Mouse (Mus musculus) myocyte (in vitro differentiated cells): ENCODE results near the gene Fam196a. TPM values are rescaled to one million over a fixed set of nuclear protein-coding genes. Genes with fewer than 3 reads are reported as not detected.

Experiments used
- H3K27me3 ChIP-seq: one replicate; pipeline ENCODE4 v1.6.1; 2011; ENCODE audit not compliant: control insufficient read depth, insufficient read depth, insufficient read length
- H3K36me3 ChIP-seq: one replicate; pipeline ENCODE4 v1.6.1; 2011; ENCODE audit not compliant: control insufficient read depth, insufficient read depth
- H3K4me2 ChIP-seq: one replicate; pipeline ENCODE4 v1.6.1; 2011; ENCODE audit warnings: low read depth, control low read depth
- H3K4me3 ChIP-seq: one replicate; pipeline ENCODE4 v1.5.1; 2011; ENCODE audit warnings: mild to moderate bottlenecking, control low read depth, moderate library complexity
- H3K79me2 ChIP-seq: one replicate; pipeline ENCODE4 v1.6.1; 2011; ENCODE audit not compliant: control insufficient read depth, insufficient read depth
- H3ac ChIP-seq: one replicate; pipeline ENCODE4 v1.6.1; 2011; ENCODE audit not compliant: control insufficient read depth, insufficient read length
- CEBPB ChIP-seq: IDR thresholded peaks from 2 replicates; pipeline ENCODE4 v1.6.1; 2011; ENCODE audit warnings: mild to moderate bottlenecking, moderate library complexity; ENCODE audit not compliant: poor library complexity, insufficient read depth, severe bottlenecking
- E2F4 ChIP-seq: IDR thresholded peaks from one replicate; pipeline ENCODE4 v1.6.1; 2011; ENCODE audit warnings: mild to moderate bottlenecking, control low read depth, moderate library complexity; ENCODE audit not compliant: insufficient read depth
- MAX ChIP-seq: IDR thresholded peaks from one replicate; pipeline ENCODE4 v1.6.1; 2011; ENCODE audit warnings: low read depth, mild to moderate bottlenecking, control low read depth
- MYOD1 ChIP-seq, 3 experiments: IDR thresholded peaks; one replicate each; pipeline ENCODE4 v1.6.1; 2011; ENCODE audit warnings: control low read depth in 2 of 3, low read depth in 2 of 3, mild to moderate bottlenecking in 2 of 3, moderate library complexity in 1 of 3; ENCODE audit not compliant: insufficient read length in 2 of 3, control insufficient read depth in 1 of 3
- MYOG ChIP-seq, 3 experiments: IDR thresholded peaks; one replicate each; pipeline ENCODE4 v1.6.1; 2011; ENCODE audit warnings: control low read depth in 2 of 3, low read depth in 2 of 3, mild to moderate bottlenecking in 2 of 3; ENCODE audit not compliant: insufficient read length in 2 of 3, control insufficient read depth in 1 of 3, insufficient read depth in 1 of 3
- POLR2A ChIP-seq: IDR thresholded peaks from one replicate; pipeline ENCODE4 v1.6.1; 2011; ENCODE audit warnings: low read depth, mild to moderate bottlenecking, control low read depth, moderate library complexity; ENCODE audit not compliant: insufficient read length
- POLR2AphosphoS2 ChIP-seq: IDR thresholded peaks from one replicate; pipeline ENCODE4 v1.6.1; 2011; ENCODE audit warnings: low read depth, control low read depth; ENCODE audit not compliant: insufficient read length
- REST ChIP-seq: IDR thresholded peaks from one replicate; pipeline ENCODE4 v1.6.1; 2011; ENCODE audit warnings: mild to moderate bottlenecking, control low read depth, moderate library complexity; ENCODE audit not compliant: insufficient read depth, insufficient read length
- SRF ChIP-seq: IDR thresholded peaks from one replicate; pipeline ENCODE4 v1.6.1; 2011; ENCODE audit warnings: low read depth; ENCODE audit not compliant: control insufficient read depth, insufficient read length
- TCF12 ChIP-seq: IDR thresholded peaks from one replicate; pipeline ENCODE4 v1.6.1; 2011; ENCODE audit warnings: mild to moderate bottlenecking, control low read depth; ENCODE audit not compliant: poor library complexity, insufficient read depth, severe bottlenecking
- TCF3 ChIP-seq: IDR thresholded peaks from one replicate; pipeline ENCODE4 v1.6.1; 2011; ENCODE audit warnings: low read depth, control low read depth; ENCODE audit not compliant: insufficient read length
- USF1 ChIP-seq: IDR thresholded peaks from one replicate; pipeline ENCODE4 v1.6.1; 2011; ENCODE audit warnings: low read depth, mild to moderate bottlenecking, control low read depth, moderate library complexity
- polyA plus RNA-seq: library from polyadenylated mRNA; unstranded; fragments of >200 nt; fragmentation: generic; extraction: Trizol; gene quantifications from one replicate; pipeline ENCODE4 v1.2.1, GENCODE M21; 2012; ENCODE audit warnings: missing spikeins

Gene Fam196a
- polyA plus RNA-seq, 1 experiment, result 0.06 TPM

- Histone ChIP-seq H3K4me3 (no peak overlapping the region), H3K79me2 (no peaks in the 10 kb centered on the region), H3K27me3 (no peaks in the 10 kb centered on the region), H3K36me3 (no peaks in the 10 kb centered on the region), H3ac (no peak overlapping the region), H3K4me2 (no peak overlapping the region)
- TF ChIP-seq SRF, result no peak
- no peak for TF ChIP-seq POLR2A
- TF ChIP-seq MAX, result peak; percentile 34
- no peak for TF ChIP-seq USF1
- TF ChIP-seq REST, result peak; percentile 90
Measured at GRCm38 (mm10) chr7:134864175-134864574, 74.1 kb downstream of the Fam196a start.

GRCm38 (mm10) chr7:134862000-134862399 lies 76.2 kb downstream of the Fam196a start:
- H3K27me3 ChIP-seq, result no peaks in the 10 kb centered on the region
- no peak overlapping the region for H3ac ChIP-seq
- H3K4me2 ChIP-seq, result no peak overlapping the region
- H3K4me3 ChIP-seq, result no peak overlapping the region
- no peaks in the 10 kb centered on the region for H3K36me3 ChIP-seq
- H3K79me2 ChIP-seq, result no peaks in the 10 kb centered on the region
- TF ChIP-seq USF1 (no peak), MYOD1 (IDR thresholded peaks at IDR 0.05; ENCODE audit: control insufficient read depth in 1 of 3, insufficient read length in 2 of 3, low read depth in 2 of 3) (no peak), TCF12 (no peak), CEBPB (no peak), E2F4 (no peak), POLR2A (no peak), TCF3 (no peak), REST (no peak), MAX (no peak), POLR2AphosphoS2 (no peak), MYOG (IDR thresholded peaks at IDR 0.05; ENCODE audit: control insufficient read depth in 1 of 3, insufficient read depth in 1 of 3, insufficient read length in 2 of 3, low read depth in 2 of 3) (no peak)

- no peaks in the 10 kb centered on the region for H3K79me2 ChIP-seq
- no peak for TF ChIP-seq CEBPB
- no peak for TF ChIP-seq SRF
- no peak for TF ChIP-seq USF1
- no peak for TF ChIP-seq MYOD1 (IDR thresholded peaks at IDR 0.05; ENCODE audit: control insufficient read depth in 1 of 3, insufficient read length in 2 of 3, low read depth in 2 of 3)
- no peak for TF ChIP-seq TCF12
- TF ChIP-seq E2F4, result no peak
- no peak for TF ChIP-seq MYOG (IDR thresholded peaks at IDR 0.05; ENCODE audit: control insufficient read depth in 1 of 3, insufficient read depth in 1 of 3, insufficient read length in 2 of 3, low read depth in 2 of 3)
- no peak for TF ChIP-seq REST
- TF ChIP-seq MAX, result no peak
- TF ChIP-seq TCF3, result no peak
- no peak for TF ChIP-seq POLR2AphosphoS2
- TF ChIP-seq POLR2A, result no peak
Measured at GRCm38 (mm10) chr7:134842751-134843150, 95.5 kb downstream of the Fam196a start.

GRCm38 (mm10) chr7:134840066-134840465 lies 98.2 kb downstream of the Fam196a start:
- H3K79me2 ChIP-seq, result no peaks in the 10 kb centered on the region
- no peaks in the 10 kb centered on the region for H3K36me3 ChIP-seq
- TF ChIP-seq MAX, result no peak
- no peak for TF ChIP-seq SRF
- H3K4me3 ChIP-seq, result no peak overlapping the region
- no peak overlapping the region for H3K4me2 ChIP-seq
- H3K27me3 ChIP-seq, result no peaks in the 10 kb centered on the region
- no peak overlapping the region for H3ac ChIP-seq

More at GRCm38 (mm10) chr7:134842751-134843150, 95.5 kb downstream of the Fam196a start:
- Histone ChIP-seq H3K4me2 (no peak overlapping the region), H3K36me3 (no peaks in the 10 kb centered on the region), H3K27me3 (no peaks in the 10 kb centered on the region), H3K4me3 (no peak overlapping the region), H3ac (no peak overlapping the region)
